Mouse (Mus musculus): ENCODE measurements around the gene Tnfrsf1a. TPM values are rescaled to one million over a fixed set of nuclear protein-coding genes. Genes with fewer than 3 reads are reported as not detected.

Gene Tnfrsf1a
- total RNA-seq, 2 experiments from 2014 or later: 12.8 to 15.2 TPM

GRCm38 (mm10) chr6:125379781-125380180, 30.6 kb downstream of the Tnfrsf1a start:
- no peak for DNase-seq (ENCODE audit: low spot score in 2 of 2)

GRCm38 (mm10) chr6:125380372-125381360, 31.5 kb downstream of the Tnfrsf1a start, which contains the start of gene Plekhg6:
TSS of gene Plekhg6 (minus strand) at chr6:125380793.
- DNase-seq (ENCODE audit: low spot score in 2 of 2): no peak

- DNase-seq (ENCODE audit: low spot score in 2 of 2): no peak
These were observed 32.9 kb downstream of the Tnfrsf1a start for GRCm38 (mm10) chr6:125382024-125382423.

GRCm38 (mm10) chr6:125385066-125385974, 36.2 kb downstream of the Tnfrsf1a start:
- no peak for DNase-seq (ENCODE audit: low spot score in 2 of 2)

GRCm38 (mm10) chr6:125386080-125386479, 36.9 kb downstream of the Tnfrsf1a start:
- no peak for DNase-seq (ENCODE audit: low spot score in 2 of 2)

- no peak for DNase-seq (ENCODE audit: low spot score in 2 of 2)
These were observed 40.7 kb downstream of the Tnfrsf1a start for GRCm38 (mm10) chr6:125389853-125390252.

- DNase-seq (ENCODE audit: low spot score in 2 of 2): no peak
These were observed 56.6 kb downstream of the Tnfrsf1a start for GRCm38 (mm10) chr6:125405461-125406382.

GRCm38 (mm10) chr6:125407224-125407623, 58.1 kb downstream of the Tnfrsf1a start:
- DNase-seq (ENCODE audit: low spot score in 2 of 2): no peak

- DNase-seq (ENCODE audit: low spot score in 2 of 2): no peak
These were observed 58.5 kb downstream of the Tnfrsf1a start for GRCm38 (mm10) chr6:125407657-125408056.

GRCm38 (mm10) chr6:125410551-125410950, 61.4 kb downstream of the Tnfrsf1a start:
- no peak for DNase-seq (ENCODE audit: low spot score in 2 of 2)

- no peak for DNase-seq (ENCODE audit: low spot score in 2 of 2)
These were observed 61.9 kb downstream of the Tnfrsf1a start for GRCm38 (mm10) chr6:125410995-125411547.

- DNase-seq (ENCODE audit: low spot score in 2 of 2): no peak
These were observed 62.5 kb downstream of the Tnfrsf1a start for GRCm38 (mm10) chr6:125411661-125412060.

Other genes starting within 250 kb of the Tnfrsf1a start
- gene Nop2, start 217.5 kb upstream of the Tnfrsf1a start, total RNA-seq (2021): 10 to 100 TPM; 29.2 to 30.5 TPM
- 10 to 100 TPM; 64.7 to 73.2 TPM for gene Iffo1, start 204.1 kb upstream of the Tnfrsf1a start, total RNA-seq (2021)
- 1,000 to 10,000 TPM; 2,098 to 2,176 TPM for gene Gapdh, start 182.9 kb upstream of the Tnfrsf1a start, total RNA-seq (2021)
- 10 to 100 TPM; 26.8 to 29.8 TPM for gene Ncapd2, start 157.7 kb upstream of the Tnfrsf1a start, total RNA-seq (2021)
- gene Mrpl51, start 157.6 kb upstream of the Tnfrsf1a start, total RNA-seq (2021): 10 to 100 TPM; 67.7 to 74.4 TPM
- 10 to 100 TPM; 49.3 to 62.7 TPM for gene Vamp1, start 133.8 kb upstream of the Tnfrsf1a start, total RNA-seq (2021)
- 1 to 10 TPM; 2.9 to 3.1 TPM for gene Tapbpl, start 117.5 kb upstream of the Tnfrsf1a start, total RNA-seq (2021)
- gene Cd27, start 112.4 kb upstream of the Tnfrsf1a start, total RNA-seq (2021): not detected
- not detected for gene Tuba3a, start 63.3 kb upstream of the Tnfrsf1a start, total RNA-seq (2021)
- gene Ltbr, start 35.5 kb upstream of the Tnfrsf1a start, total RNA-seq (2021): 10 to 100 TPM in 1 of 2 experiments, 1 to 10 TPM in 1; 9.8 to 13.3 TPM
- 1 to 10 TPM; 2.8 to 4.1 TPM for gene Scnn1a, start 28.7 kb upstream of the Tnfrsf1a start, total RNA-seq (2021)
- not detected for gene Plekhg6, start 31.4 kb downstream of the Tnfrsf1a start, total RNA-seq (2021)
- 100 to 1,000 TPM; 103 to 117 TPM for gene Cd9, start 145.4 kb downstream of the Tnfrsf1a start, total RNA-seq (2021)
- gene Vwf, start 197.4 kb downstream of the Tnfrsf1a start, total RNA-seq (2021): 10 to 100 TPM; 29.1 to 32.8 TPM